Mouse (Mus musculus) MEL (cell line): ENCODE measurements at regions not wholly inside any gene's neighbourhood (a gene's known extent, or its start where the extent isn't known, plus 50 kb on each side); places are given as distances from the start of the nearest gene placed in this dataset.

Source experiments
- CHD2 ChIP-seq: IDR thresholded peaks from 2 replicates; pipeline ENCODE4 v1.6.1; 2011; ENCODE audit warnings: low read length, improper control_type of control experiment
- CTCF ChIP-seq, 3 experiments: IDR thresholded peaks in 2 of 3; conservative IDR thresholded peaks in 1 of 3; 2 replicates each; pipeline ENCODE4 v1.5.1; 2011 to 2012; ENCODE audit warnings: low read length in 3 of 3, low read depth in 2 of 3, mild to moderate bottlenecking in 2 of 3, improper control_type of control experiment in 1 of 3, inconsistent platforms in 1 of 3, mixed read lengths in 1 of 3, moderate library complexity in 1 of 3; ENCODE audit not compliant: control insufficient read depth in 1 of 3, insufficient read depth in 1 of 3, poor library complexity in 1 of 3, severe bottlenecking in 1 of 3
- EP300 ChIP-seq, 2 experiments: IDR thresholded peaks; 2 replicates each; pipeline ENCODE4 v1.6.1; 2011; ENCODE audit warnings: improper control_type of control experiment in 2 of 2, low read length in 2 of 2, low read depth in 1 of 2, mild to moderate bottlenecking in 1 of 2
- NELFE ChIP-seq: IDR thresholded peaks from 2 replicates; pipeline ENCODE4 v1.6.1; 2011; ENCODE audit warnings: low read depth, low read length, improper control_type of control experiment
- NRF1 ChIP-seq: IDR thresholded peaks from 2 replicates; pipeline ENCODE4 v1.6.1; 2014; ENCODE audit warnings: low read depth, mild to moderate bottlenecking, inconsistent platforms, low read length, improper control_type of control experiment, moderate library complexity; ENCODE audit not compliant: poor library complexity, insufficient read depth, severe bottlenecking
- POLR2A ChIP-seq, 2 experiments: IDR thresholded peaks; 2 replicates each; pipeline ENCODE4 v1.6.1; 2011 to 2012; ENCODE audit warnings: low read length in 2 of 2, mild to moderate bottlenecking in 2 of 2, control low read depth in 1 of 2, improper control_type of control experiment in 1 of 2, low read depth in 1 of 2, moderate library complexity in 1 of 2; ENCODE audit not compliant: control insufficient read depth in 1 of 2, insufficient read depth in 1 of 2, poor library complexity in 1 of 2
- POLR2AphosphoS2 ChIP-seq: IDR thresholded peaks from 2 replicates; pipeline ENCODE4 v1.6.1; 2011; ENCODE audit warnings: low read length, improper control_type of control experiment
- TBP ChIP-seq: IDR thresholded peaks from 2 replicates; pipeline ENCODE4 v1.8.0; 2011; ENCODE audit warnings: low read depth, low read length, improper control_type of control experiment
- UBTF ChIP-seq: IDR thresholded peaks from 2 replicates; pipeline ENCODE4 v1.6.1; 2012; ENCODE audit warnings: low read depth, mild to moderate bottlenecking, inconsistent platforms, low read length, improper control_type of control experiment, moderate library complexity, borderline replicate concordance; ENCODE audit not compliant: insufficient read depth
- ZKSCAN1 ChIP-seq: IDR thresholded peaks from 2 replicates; pipeline ENCODE4 v1.6.1; 2012; ENCODE audit warnings: low read depth, mild to moderate bottlenecking, inconsistent platforms, low read length, improper control_type of control experiment, moderate library complexity
- ZNF384 ChIP-seq: IDR thresholded peaks from 2 replicates; pipeline ENCODE4 v1.6.1; 2012; ENCODE audit warnings: low read depth, mild to moderate bottlenecking, inconsistent platforms, low read length, improper control_type of control experiment

- no peak for TF ChIP-seq CHD2
- TF ChIP-seq EP300 (IDR thresholded peaks at IDR 0.05; ENCODE audit: low read depth in 1 of 2, low read length in 2 of 2): no peak
- TF ChIP-seq ZKSCAN1: no peak
- TF ChIP-seq CTCF (IDR thresholded peaks at IDR 0.05 in 2 of 3, conservative IDR thresholded peaks at IDR 0.05 in 1 of 3; ENCODE audit: control insufficient read depth in 1 of 3, insufficient read depth in 1 of 3, low read depth in 2 of 3, low read length in 3 of 3, poor library complexity in 1 of 3, severe bottlenecking in 1 of 3): no peak
- TF ChIP-seq NELFE: no peak
- TF ChIP-seq POLR2AphosphoS2: no peak
- TF ChIP-seq POLR2A (IDR thresholded peaks at IDR 0.05; ENCODE audit: control insufficient read depth in 1 of 2, insufficient read depth in 1 of 2, low read depth in 1 of 2, low read length in 2 of 2, poor library complexity in 1 of 2): no peak
- no peak for TF ChIP-seq TBP
- no peak for TF ChIP-seq ZNF384
- no peak for TF ChIP-seq NRF1
- TF ChIP-seq UBTF: no peak
These were observed 156.6 kb downstream of the 9530068E07Rik start for GRCm38 (mm10) chr11:52552860-52553259.
